Mouse (Mus musculus) forebrain, embryonic 11.5 days (tissue): ENCODE measurements around the gene Gm20716. TPM values are rescaled to one million over a fixed set of nuclear protein-coding genes. Genes with fewer than 3 reads are reported as not detected.

Experiments
- ATAC-seq: fragments of 200-750 bp; cut with Nextera tagmentation; replicated peaks from 2 replicates; pipeline ENCODE4 v1.8.0; 2017; ENCODE audit warnings: moderate TSS enrichment; ENCODE audit not compliant: low FRiP score
- DNase-seq: peaks from one replicate; pipeline ENCODE4 v3.0.0-alpha.2; 2017; ENCODE audit warnings: low spot score
- H3K27ac ChIP-seq: fragments of 300-500 bp; sonication (generic); 2 replicates; pipeline ENCODE4 v1.5.1; 2014; ENCODE audit warnings: low read depth, low read length
- H3K27me3 ChIP-seq: fragments of 300-500 bp; sonication (generic); 2 replicates; pipeline ENCODE4 v1.6.1; 2014; ENCODE audit warnings: mild to moderate bottlenecking, low read length, mixed read lengths; ENCODE audit not compliant: control insufficient read depth, insufficient read depth
- H3K36me3 ChIP-seq: fragments of 300-500 bp; sonication (generic); 2 replicates; pipeline ENCODE4 v1.6.1; 2014; ENCODE audit warnings: mild to moderate bottlenecking, low read length, moderate library complexity, mixed read lengths; ENCODE audit not compliant: control insufficient read depth, insufficient read depth
- H3K4me1 ChIP-seq: fragments of 300-500 bp; sonication (generic); replicated peaks from 2 replicates; pipeline ENCODE4 v1.6.1; 2014; ENCODE audit warnings: low read length, mixed read lengths; ENCODE audit not compliant: control insufficient read depth, insufficient read depth
- H3K4me2 ChIP-seq: fragments of 300-500 bp; sonication (generic); 2 replicates; pipeline ENCODE4 v1.6.1; 2014; ENCODE audit warnings: low read depth, mild to moderate bottlenecking, low read length, moderate library complexity, mixed read lengths; ENCODE audit not compliant: severe bottlenecking
- H3K4me3 ChIP-seq: fragments of 300-500 bp; sonication (generic); 2 replicates; pipeline ENCODE4 v1.5.1; 2014; ENCODE audit warnings: low read depth, low read length
- H3K9ac ChIP-seq: fragments of 300-500 bp; sonication (generic); 2 replicates; pipeline ENCODE4 v1.6.1; 2014; ENCODE audit warnings: low read length
- H3K9me3 ChIP-seq: fragments of 300-500 bp; sonication (generic); 2 replicates; pipeline ENCODE4 v1.6.1; 2016; ENCODE audit warnings: low read length, mixed read lengths; ENCODE audit not compliant: control insufficient read depth
- WGBS: fragments of 180-500 bp; shearing (Covaris S2); extraction: QIAGEN DNeasy Blood & Tissue Kit; methylation state at CpG from one replicate; pipeline ENCODE4 v1.1.7; 2014; 5-methylcytosine and 5-hydroxymethylcytosine counted together
- polyA plus RNA-seq: library from polyadenylated mRNA; unstranded; fragments of >200 nt; fragmentation: Nextera tagmentation; extraction: Ambion mirVana; gene quantifications from 2 replicates; pipeline ENCODE4 v1.2.1, GENCODE M21; 2014

The Gm20716 gene
- polyA plus RNA-seq, 1 experiment from 2014 or later, result 30.3 TPM

- no peak overlapping the region for H3K4me2 ChIP-seq
- H3K4me1 ChIP-seq, result peaks cover 9% of the 10 kb centered on the region
- H3K36me3 ChIP-seq, result peaks cover 16% of the 10 kb centered on the region
- no peak for DNase-seq
- H3K9me3 ChIP-seq, result no peaks in the 10 kb centered on the region
- ATAC-seq, result no peak
- H3K4me3 ChIP-seq, result no peak overlapping the region
- no peaks in the 10 kb centered on the region for H3K27me3 ChIP-seq
- no peak overlapping the region for H3K9ac ChIP-seq
- H3K27ac ChIP-seq, result peak overlapping the region; percentile 97
- WGBS, result 90% methylated on average over 3 of the region's 3 CpGs
Measured at GRCm38 (mm10) chr2:168207883-168208282, 22.3 kb downstream of the Gm20716 start.

DNA sequence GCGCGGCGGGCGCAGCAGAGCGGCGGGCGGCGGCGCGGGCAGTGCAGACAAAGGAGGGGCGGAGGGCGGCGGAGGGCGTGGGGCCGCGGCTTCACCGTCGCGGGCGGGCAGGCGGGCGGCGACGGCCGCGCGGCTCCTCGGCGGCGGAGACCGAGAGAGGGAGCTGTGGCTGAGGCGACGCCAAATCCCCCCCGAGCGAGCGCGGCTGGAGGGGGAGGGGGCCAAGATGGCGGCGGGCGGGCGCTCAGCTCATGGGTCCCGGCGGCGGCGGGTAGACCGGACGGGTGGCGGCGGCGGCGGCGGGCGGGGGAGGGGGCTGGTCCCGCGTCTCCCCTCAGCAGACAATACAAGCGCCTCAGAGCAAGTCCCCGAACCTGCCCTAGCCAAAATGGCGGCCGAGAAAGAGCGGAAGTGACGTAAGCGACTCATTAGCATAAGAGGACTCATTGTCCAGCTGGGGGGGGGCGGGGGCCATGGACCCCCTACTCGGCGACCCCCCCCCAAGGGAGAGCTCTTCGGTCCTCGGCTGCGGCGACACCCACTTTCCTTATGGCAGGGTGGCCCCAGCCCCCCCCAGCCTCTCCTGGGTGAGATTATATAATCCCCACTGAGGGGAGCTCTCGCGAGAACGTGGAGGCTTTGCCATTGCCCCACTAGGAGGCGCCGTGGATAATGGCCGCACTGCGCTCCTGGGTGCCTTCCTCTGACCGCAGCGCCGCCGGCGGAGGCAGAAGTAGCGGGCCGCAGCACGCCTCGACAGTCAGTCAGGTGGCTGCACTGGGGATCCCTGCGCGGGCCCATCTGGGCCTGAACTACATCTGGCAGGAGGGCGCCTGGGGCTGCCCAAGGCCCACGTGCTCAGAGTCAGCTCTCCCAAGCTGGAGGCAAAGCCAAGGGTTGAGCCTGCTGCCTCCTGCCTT lies 23.2 kb downstream of the Gm20716 start, which contains the start of gene Adnp:
Gene Adnp, minus strand, starts transcription at position 388 of the 920 bp plus-strand sequence.
- Histone ChIP-seq H3K4me2 (peak within 1 kb of the TSS; percentile 80), H3K27me3 (no peaks in the 10 kb centered on the region), H3K4me3 (peak within 1 kb of the TSS; percentile 100), H3K36me3 (peaks cover 12% of the 10 kb centered on the region), H3K4me1 (peaks cover 9% of the 10 kb centered on the region), H3K27ac (peak within 1 kb of the TSS; percentile 97), H3K9me3 (no peaks in the 10 kb centered on the region), H3K9ac (peak within 1 kb of the TSS; percentile 100)
- DNase-seq, result peak; percentile 98
- WGBS, result 1% methylated on average over 45 of the region's 89 CpGs
- ATAC-seq, result peak; percentile 90

DNA sequence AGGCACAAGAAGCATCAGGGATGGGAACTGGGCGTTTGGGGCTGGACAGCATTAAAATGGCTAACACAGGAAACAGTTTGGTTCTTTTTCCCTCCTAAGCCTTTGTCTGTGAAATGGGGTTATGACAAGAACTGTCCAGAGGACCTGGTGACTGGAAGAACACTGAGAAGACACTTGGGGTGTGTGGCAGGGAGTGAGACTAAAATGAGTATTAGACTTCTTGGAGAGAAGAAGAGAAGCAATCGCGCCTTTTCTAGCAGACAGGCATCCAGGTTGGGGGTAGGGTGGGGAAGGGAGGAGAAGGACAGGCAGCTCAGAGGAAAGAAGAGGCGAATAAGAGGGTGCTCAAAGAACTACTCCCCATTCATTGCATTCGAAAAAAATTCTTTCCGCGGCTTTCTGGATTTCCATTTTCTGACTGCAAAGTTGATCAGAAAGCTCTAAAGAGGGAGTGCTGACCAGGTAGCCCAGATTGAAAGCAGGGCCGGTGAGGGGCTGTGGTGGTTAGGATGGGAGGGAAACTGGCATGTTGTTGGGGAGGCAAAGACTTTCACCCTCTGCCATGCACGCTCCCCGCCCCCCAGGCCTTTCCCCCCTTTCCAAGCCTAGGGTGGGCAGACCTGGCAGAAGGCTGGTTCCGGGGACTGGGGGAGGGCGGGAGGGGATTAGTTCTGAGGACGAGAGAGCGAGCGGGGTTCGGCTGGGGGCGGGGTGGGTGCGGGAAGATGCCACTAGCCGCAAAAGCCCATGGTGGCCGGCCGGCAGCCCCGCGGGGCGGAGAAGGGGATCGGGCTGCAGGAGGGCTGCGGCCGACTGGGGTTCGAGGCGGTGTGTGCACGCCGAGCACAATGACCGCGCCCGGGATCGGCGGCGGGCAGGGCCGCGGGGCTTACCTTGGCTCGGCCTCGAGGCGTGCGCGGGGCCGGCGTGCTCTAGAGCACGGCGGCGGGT lies 24.2 kb downstream of the Gm20716 start:
- H3K4me3 ChIP-seq, result peak overlapping the region; percentile 100
- peak; percentile 81 for DNase-seq
- H3K4me1 ChIP-seq, result peaks cover 9% of the 10 kb centered on the region
- H3K36me3 ChIP-seq, result peaks cover 10% of the 10 kb centered on the region
- H3K4me2 ChIP-seq, result peak overlapping the region; percentile 80
- peak; percentile 15 for ATAC-seq
- H3K9ac ChIP-seq, result peak overlapping the region; percentile 100
- H3K27me3 ChIP-seq, result no peaks in the 10 kb centered on the region
- WGBS, result under 1% methylated on average over 38 of the region's 49 CpGs
- no peaks in the 10 kb centered on the region for H3K9me3 ChIP-seq
- peak overlapping the region; percentile 97 for H3K27ac ChIP-seq

- Histone ChIP-seq H3K4me1 (peaks cover 9% of the 10 kb centered on the region), H3K9me3 (no peaks in the 10 kb centered on the region), H3K27ac (no peak overlapping the region), H3K4me3 (peak overlapping the region; percentile 100), H3K27me3 (no peaks in the 10 kb centered on the region), H3K9ac (peak overlapping the region; percentile 100), H3K36me3 (peaks cover 10% of the 10 kb centered on the region), H3K4me2 (peak overlapping the region; percentile 80)
- ATAC-seq (peak; percentile 36; the same call in 1 of the 2 replicates), DNase-seq (peak; percentile 93)
- WGBS, result 8% methylated on average over 6 of the region's 6 CpGs
Measured at GRCm38 (mm10) chr2:168205265-168205664, 24.9 kb downstream of the Gm20716 start.

DNA sequence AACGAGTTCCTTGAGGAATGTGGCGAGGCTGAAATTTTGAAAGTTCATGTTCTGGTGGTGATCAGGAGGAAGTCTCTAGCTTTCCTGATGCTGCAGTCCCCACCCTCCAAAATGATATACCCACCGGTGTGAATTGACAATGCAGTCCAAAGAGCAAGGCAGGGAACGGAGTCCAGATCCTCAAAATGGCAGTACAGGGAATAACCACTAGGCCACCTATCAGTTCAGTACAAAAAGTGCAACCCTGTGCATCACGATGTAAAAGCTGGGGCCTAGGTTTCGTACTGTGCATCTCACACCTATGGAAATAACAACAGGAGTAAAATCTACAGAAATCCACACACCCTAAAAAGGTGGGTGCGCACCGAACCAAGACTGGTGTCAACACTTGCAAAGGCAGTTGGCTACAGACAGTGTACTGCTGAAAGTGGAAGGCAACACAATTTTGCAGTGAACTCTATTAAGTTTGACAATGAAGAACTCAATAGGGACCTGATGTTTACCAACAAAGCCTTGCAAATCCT lies 25.6 kb downstream of the Gm20716 start:
- 92% methylated on average over 8 of the region's 8 CpGs for WGBS
- H3K9me3 ChIP-seq, result no peaks in the 10 kb centered on the region
- peaks cover 11% of the 10 kb centered on the region for H3K4me1 ChIP-seq
- no peak overlapping the region for H3K9ac ChIP-seq
- peak overlapping the region; percentile 100 for H3K4me3 ChIP-seq
- peak overlapping the region; percentile 80 for H3K4me2 ChIP-seq
- H3K27ac ChIP-seq, result no peak overlapping the region
- no peak for DNase-seq
- H3K27me3 ChIP-seq, result no peaks in the 10 kb centered on the region
- peaks cover 10% of the 10 kb centered on the region for H3K36me3 ChIP-seq
- ATAC-seq, result no peak

- DNase-seq (no peak), ATAC-seq (no peak)
- H3K9ac ChIP-seq, result no peak overlapping the region
- H3K27me3 ChIP-seq, result no peaks in the 10 kb centered on the region
- H3K4me3 ChIP-seq, result no peak overlapping the region
- 93% methylated on average over 5 of the region's 5 CpGs for WGBS
- H3K9me3 ChIP-seq, result no peaks in the 10 kb centered on the region
- peaks cover 12% of the 10 kb centered on the region for H3K36me3 ChIP-seq
- H3K4me2 ChIP-seq, result no peak overlapping the region
- peaks cover 18% of the 10 kb centered on the region for H3K4me1 ChIP-seq
- H3K27ac ChIP-seq, result no peak overlapping the region
Measured at GRCm38 (mm10) chr2:168200014-168200691, 30.0 kb downstream of the Gm20716 start.

DNA sequence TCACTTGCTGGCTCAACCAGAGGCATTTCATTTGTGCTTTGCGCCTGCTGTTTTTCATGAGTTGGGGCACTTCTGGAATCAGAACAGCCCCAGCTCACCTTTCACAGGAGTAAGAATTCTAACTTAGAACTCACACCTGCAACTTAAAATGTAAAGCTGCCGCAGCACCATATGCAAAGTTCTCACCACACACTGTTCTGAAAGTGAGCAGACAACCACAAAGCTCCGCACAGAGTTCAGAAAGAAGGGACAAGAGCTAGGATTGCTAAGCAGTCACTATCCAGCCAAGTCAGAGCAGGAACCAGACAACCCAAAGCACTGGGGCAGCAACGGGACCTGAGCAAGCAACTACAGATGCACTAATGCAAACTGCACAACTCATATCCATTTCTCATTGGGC lies 30.7 kb downstream of the Gm20716 start:
- no peak for ATAC-seq
- Histone ChIP-seq H3K27ac (no peak overlapping the region), H3K4me3 (no peak overlapping the region), H3K27me3 (no peaks in the 10 kb centered on the region), H3K9me3 (no peaks in the 10 kb centered on the region), H3K4me2 (no peak overlapping the region), H3K36me3 (peaks cover 11% of the 10 kb centered on the region), H3K4me1 (peaks cover 13% of the 10 kb centered on the region), H3K9ac (no peak overlapping the region)
- DNase-seq, result no peak
- WGBS, result 86% methylated on average over 4 of the region's 4 CpGs

- Histone ChIP-seq H3K27me3 (no peaks in the 10 kb centered on the region), H3K4me1 (peaks cover 9% of the 10 kb centered on the region), H3K4me3 (no peak overlapping the region), H3K27ac (no peak overlapping the region), H3K4me2 (no peak overlapping the region), H3K36me3 (peaks cover 4% of the 10 kb centered on the region), H3K9ac (no peak overlapping the region), H3K9me3 (no peaks in the 10 kb centered on the region)
- WGBS, result 92% methylated on average over 1 of the region's 1 CpGs
- ATAC-seq (no peak), DNase-seq (no peak)
Measured at GRCm38 (mm10) chr2:168198421-168198820, 31.7 kb downstream of the Gm20716 start.
